Mouse (Mus musculus) MEL (cell line): Measurements from ENCODE around the gene Per2. TPM values are rescaled to one million over a fixed set of nuclear protein-coding genes. Genes with fewer than 3 reads are reported as not detected.
A peak's percentile ranks its signal among the peaks of the same experiment; 100 is the strongest.

Experiments
- DNase-seq: peaks from one replicate; pipeline ENCODE4 v3.0.0; 2011; ENCODE audit warnings: low read depth, low spot score
- H3K27ac ChIP-seq: 2 replicates; pipeline ENCODE4 v1.5.1; 2012; ENCODE audit warnings: low read depth, mild to moderate bottlenecking, control low read depth, low read length, moderate library complexity; ENCODE audit not compliant: control insufficient read depth
- H3K27me3 ChIP-seq, 2 experiments: fragments of 150-350 bp in 1 of 2; sonication (generic) in 1 of 2; 2 replicates each; pipeline ENCODE4 v1.6.1; 2012; ENCODE audit warnings: low read length in 2 of 2, mild to moderate bottlenecking in 2 of 2, improper control_type of control experiment in 1 of 2, moderate library complexity in 1 of 2; ENCODE audit not compliant: insufficient read depth in 2 of 2, control insufficient read depth in 1 of 2
- H3K36me3 ChIP-seq, 2 experiments: 2 replicates each; pipeline ENCODE4 v1.6.1; 2012 to 2014; ENCODE audit warnings: low read length in 2 of 2, improper control_type of control experiment in 1 of 2, inconsistent platforms in 1 of 2, mild to moderate bottlenecking in 1 of 2; ENCODE audit not compliant: insufficient read depth in 2 of 2, control insufficient read depth in 1 of 2
- H3K4me1 ChIP-seq, 2 experiments: fragments of 150-350 bp in 1 of 2; sonication (generic) in 1 of 2; 2 replicates each; pipeline ENCODE4 v1.6.1; 2012; ENCODE audit warnings: low read length in 2 of 2, improper control_type of control experiment in 1 of 2, mild to moderate bottlenecking in 1 of 2; ENCODE audit not compliant: insufficient read depth in 2 of 2, control insufficient read depth in 1 of 2
- H3K4me3 ChIP-seq, 2 experiments: fragments of 150-350 bp in 1 of 2; sonication (generic) in 1 of 2; 2 replicates each; pipeline ENCODE4 v1.5.1; 2012; ENCODE audit warnings: low read depth in 2 of 2, low read length in 2 of 2, mild to moderate bottlenecking in 2 of 2, moderate library complexity in 2 of 2, control low read depth in 1 of 2, improper control_type of control experiment in 1 of 2; ENCODE audit not compliant: control insufficient read depth in 1 of 2, insufficient read depth in 1 of 2
- H3K79me2 ChIP-seq: 2 replicates; pipeline ENCODE4 v1.6.1; 2012; ENCODE audit warnings: mild to moderate bottlenecking, low read length, moderate library complexity; ENCODE audit not compliant: control insufficient read depth, poor library complexity, insufficient read depth
- H3K9ac ChIP-seq: 2 replicates; pipeline ENCODE4 v1.6.1; 2012; ENCODE audit warnings: low read depth, mild to moderate bottlenecking, control low read depth, low read length, moderate library complexity; ENCODE audit not compliant: control insufficient read depth, poor library complexity, severe bottlenecking
- H3K9me3 ChIP-seq: fragments of 150-350 bp; sonication (generic); replicated peaks from 2 replicates; pipeline ENCODE4 v1.6.1; 2012; ENCODE audit warnings: mild to moderate bottlenecking, low read length, improper control_type of control experiment, moderate library complexity; ENCODE audit not compliant: insufficient read depth
- CHD1 ChIP-seq: IDR thresholded peaks from 2 replicates; pipeline ENCODE4 v1.6.1; 2012; ENCODE audit warnings: low read depth, mild to moderate bottlenecking, inconsistent platforms, low read length, improper control_type of control experiment
- CTCF ChIP-seq, 3 experiments: IDR thresholded peaks in 2 of 3; conservative IDR thresholded peaks in 1 of 3; 2 replicates each; pipeline ENCODE4 v1.5.1; 2011 to 2012; ENCODE audit warnings: low read length in 3 of 3, low read depth in 2 of 3, mild to moderate bottlenecking in 2 of 3, improper control_type of control experiment in 1 of 3, inconsistent platforms in 1 of 3, mixed read lengths in 1 of 3, moderate library complexity in 1 of 3; ENCODE audit not compliant: control insufficient read depth in 1 of 3, insufficient read depth in 1 of 3, poor library complexity in 1 of 3, severe bottlenecking in 1 of 3
- ELF1 ChIP-seq: IDR thresholded peaks from 2 replicates; pipeline ENCODE4 v1.6.1; 2014; ENCODE audit warnings: low read depth, mild to moderate bottlenecking, inconsistent platforms, low read length, improper control_type of control experiment, moderate library complexity
- ETS1 ChIP-seq: IDR thresholded peaks from 2 replicates; pipeline ENCODE4 v1.6.1; 2012; ENCODE audit warnings: low read depth, mild to moderate bottlenecking, inconsistent platforms, low read length, improper control_type of control experiment, moderate library complexity
- GATA1 ChIP-seq: IDR thresholded peaks from 2 replicates; pipeline ENCODE4 v1.6.1; 2011; ENCODE audit warnings: low read depth, low read length, improper control_type of control experiment
- JUND ChIP-seq: IDR thresholded peaks from 2 replicates; pipeline ENCODE4 v1.6.1; 2011; ENCODE audit warnings: low read depth, mild to moderate bottlenecking, improper control_type of control experiment, low read length
- KAT2A ChIP-seq: conservative IDR thresholded peaks from 2 replicates; pipeline ENCODE4 v1.6.1; 2012; ENCODE audit warnings: low read depth, low read length, improper control_type of control experiment, inconsistent platforms
- MXI1 ChIP-seq: IDR thresholded peaks from 2 replicates; pipeline ENCODE4 v1.6.1; 2011; ENCODE audit warnings: mild to moderate bottlenecking, low read depth, low read length, improper control_type of control experiment
- MYC ChIP-seq: IDR thresholded peaks from 2 replicates; pipeline ENCODE4 v1.6.1; 2011; ENCODE audit warnings: low read depth, mild to moderate bottlenecking, low read length, improper control_type of control experiment, moderate library complexity
- POLR2A ChIP-seq, 2 experiments: IDR thresholded peaks; 2 replicates each; pipeline ENCODE4 v1.6.1; 2011 to 2012; ENCODE audit warnings: low read length in 2 of 2, mild to moderate bottlenecking in 2 of 2, control low read depth in 1 of 2, improper control_type of control experiment in 1 of 2, low read depth in 1 of 2, moderate library complexity in 1 of 2; ENCODE audit not compliant: control insufficient read depth in 1 of 2, insufficient read depth in 1 of 2, poor library complexity in 1 of 2
- POLR2AphosphoS5 ChIP-seq: IDR thresholded peaks from 2 replicates; pipeline ENCODE4 v1.6.1; 2012; ENCODE audit warnings: low read depth, borderline replicate concordance, mild to moderate bottlenecking, inconsistent platforms, low read length, moderate library complexity, mixed read lengths
- RAD21 ChIP-seq: IDR thresholded peaks from 2 replicates; pipeline ENCODE4 v1.6.1; 2011; ENCODE audit warnings: mild to moderate bottlenecking, low read depth, low read length, improper control_type of control experiment
- SIN3A ChIP-seq: IDR thresholded peaks from 2 replicates; pipeline ENCODE4 v1.6.1; 2012; ENCODE audit warnings: low read length, improper control_type of control experiment, inconsistent platforms
- SMC3 ChIP-seq: IDR thresholded peaks from 2 replicates; pipeline ENCODE4 v1.6.1; 2011; ENCODE audit warnings: low read depth, low read length, improper control_type of control experiment
- TAL1 ChIP-seq: IDR thresholded peaks from 2 replicates; pipeline ENCODE4 v1.6.1; 2012; ENCODE audit warnings: mild to moderate bottlenecking, inconsistent platforms, low read length, moderate library complexity, mixed read lengths
- UBTF ChIP-seq: IDR thresholded peaks from 2 replicates; pipeline ENCODE4 v1.6.1; 2012; ENCODE audit warnings: low read depth, mild to moderate bottlenecking, inconsistent platforms, low read length, improper control_type of control experiment, moderate library complexity, borderline replicate concordance; ENCODE audit not compliant: insufficient read depth
- USF1 ChIP-seq: IDR thresholded peaks from 2 replicates; pipeline ENCODE4 v1.6.1; 2014; ENCODE audit warnings: low read depth, mild to moderate bottlenecking, inconsistent platforms, low read length, improper control_type of control experiment, moderate library complexity
- USF2 ChIP-seq, 2 experiments: IDR thresholded peaks; 2 replicates each; pipeline ENCODE4 v1.6.1; 2011 to 2012; ENCODE audit warnings: improper control_type of control experiment in 2 of 2, low read length in 2 of 2, borderline replicate concordance in 1 of 2, inconsistent platforms in 1 of 2, low read depth in 1 of 2, mild to moderate bottlenecking in 1 of 2; ENCODE audit not compliant: insufficient read depth in 1 of 2
- ZC3H11A ChIP-seq: IDR thresholded peaks from 2 replicates; pipeline ENCODE4 v1.6.1; 2012; ENCODE audit warnings: low read depth, mild to moderate bottlenecking, inconsistent platforms, low read length, improper control_type of control experiment
- ZNF384 ChIP-seq: IDR thresholded peaks from 2 replicates; pipeline ENCODE4 v1.6.1; 2012; ENCODE audit warnings: low read depth, mild to moderate bottlenecking, inconsistent platforms, low read length, improper control_type of control experiment
- polyA plus RNA-seq, 2 experiments: library from polyadenylated mRNA; stranded (reverse) in 1 of 2; unstranded in 1 of 2; fragments of >175 nt in 1 of 2; fragments of >200 nt in 1 of 2; gene quantifications; 2 replicates each; pipeline versions ENCODE4 v1.2.1 to v1.2.4; 2012; ENCODE audit warnings: low replicate concordance in 2 of 2, low read depth in 1 of 2; ENCODE audit not compliant: insufficient read length in 2 of 2, insufficient read depth in 1 of 2, missing spikeins in 1 of 2
- total RNA-seq: library from RNA; depleted of rRNA; stranded (reverse); fragments of 300-350 nt; gene quantifications from 2 replicates; pipeline ENCODE4 v1.2.3, GENCODE M21; 2012

Per2 gene
- total and polyA plus RNA-seq, 3 experiments: 4.3 to 8.3 TPM; not detected in 1

GRCm38 (mm10) chr1:91483304-91484010 is 24.3 kb upstream of the Per2 start:
- Histone ChIP-seq H3K36me3 (no peaks in the 10 kb centered on the region), H3K27me3 (peaks cover 0 to 3% of the 10 kb centered on the region in 2 experiments; a peak in 2 of 4 replicates), H3K9me3 (no peaks in the 10 kb centered on the region), H3K9ac (peak overlapping the region; percentile 45), H3K4me3 (peak overlapping the region; percentile 37 to 46; a peak in 3 of 4 replicates), H3K4me1 (peaks cover 2 to 6% of the 10 kb centered on the region in 2 experiments; a peak in 1 of 4 replicates), H3K79me2 (no peaks in the 10 kb centered on the region)
- TF ChIP-seq UBTF (no peak), SMC3 (peak; percentile 91), ETS1 (no peak), POLR2AphosphoS5 (no peak), CTCF (IDR thresholded peaks at IDR 0.05 in 2 of 3, conservative IDR thresholded peaks at IDR 0.05 in 1 of 3; ENCODE audit: control insufficient read depth in 1 of 3, insufficient read depth in 1 of 3, low read depth in 2 of 3, low read length in 3 of 3, poor library complexity in 1 of 3, severe bottlenecking in 1 of 3) (peak; percentile 92 to 99 (median 97)), KAT2A (no peak), ELF1 (no peak), ZNF384 (no peak), USF1 (no peak), RAD21 (peak; percentile 90), SIN3A (0 out of 2 replicates have a peak, but pooled peaks have one; percentile 22), MXI1 (no peak), CHD1 (no peak), MYC (no peak), ZC3H11A (peak; percentile 81), POLR2A (IDR thresholded peaks at IDR 0.05; ENCODE audit: control insufficient read depth in 1 of 2, insufficient read depth in 1 of 2, low read depth in 1 of 2, low read length in 2 of 2, poor library complexity in 1 of 2) (no peak), TAL1 (no peak), GATA1 (no peak)
- TF ChIP-seq, all 39 proteins: peak for 5
- peak; percentile 88 for DNase-seq
- no peak overlapping the region for H3K27ac ChIP-seq

GRCm38 (mm10) chr1:91482616-91483211 is 23.6 kb upstream of the Per2 start:
- Histone ChIP-seq H3K4me3 (no peak overlapping the region), H3K4me1 (peaks cover 2 to 6% of the 10 kb centered on the region in 2 experiments; a peak in 1 of 4 replicates), H3K27ac (no peak overlapping the region), H3K27me3 (peaks cover 0 to under 1% of the 10 kb centered on the region in 2 experiments; a peak in 2 of 4 replicates), H3K79me2 (no peaks in the 10 kb centered on the region), H3K9ac (no peak overlapping the region), H3K36me3 (no peaks in the 10 kb centered on the region), H3K9me3 (no peaks in the 10 kb centered on the region)
- no peak for DNase-seq
- no peak for TF ChIP-seq UBTF
- TF ChIP-seq JUND: no peak
- TF ChIP-seq USF1: no peak
- no peak for TF ChIP-seq USF2 (IDR thresholded peaks at IDR 0.05; ENCODE audit: borderline replicate concordance in 1 of 2, insufficient read depth in 1 of 2, low read depth in 1 of 2, low read length in 2 of 2)
